Mouse (Mus musculus): ENCODE results near the gene Gprc5b. TPM values are rescaled to one million over a fixed set of nuclear protein-coding genes. Genes with fewer than 3 reads are reported as not detected.

The Gprc5b gene
- total RNA-seq, 1 experiment = 7.3 TPM

- Histone ChIP-seq H3K27ac (ENCODE audit: insufficient read depth, low read depth, low read length, poor library complexity, severe bottlenecking) (no peak overlapping the region), H3K9ac (ENCODE audit: insufficient read depth, low read depth, low read length, poor library complexity, severe bottlenecking) (no peak overlapping the region), H3K4me1 (ENCODE audit: control insufficient read depth in 2 of 2, insufficient read depth in 2 of 2, low read length in 2 of 2, poor library complexity in 1 of 2) (peaks cover 0 to 7% of the 10 kb centered on the region in 2 experiments; a peak in 2 of 4 replicates), H3K36me3 (ENCODE audit: control insufficient read depth, insufficient read depth, low read length, poor library complexity, severe bottlenecking) (peaks cover 21% of the 10 kb centered on the region; the same call in 1 of the 2 replicates), H3K4me3 (ENCODE audit: insufficient read depth in 1 of 2, low read depth in 1 of 2, low read length in 2 of 2, poor library complexity in 1 of 2, severe bottlenecking in 1 of 2) (no peak overlapping the region), H3K9me3 (ENCODE audit: control insufficient read depth, insufficient read depth, low read depth, low read length) (no peaks in the 10 kb centered on the region)
- no peak for DNase-seq (ENCODE audit: low read depth, low spot score)
- in situ Hi-C loops (cut with MboI; ENCODE audit: low sequenced_read_pairs in 2 of 2, unreplicated experiment in 2 of 2) = no loop called here
- TF ChIP-seq ZNF384 (IDR thresholded peaks at IDR 0.05; ENCODE audit: low read depth, low read length) = no peak
- TF ChIP-seq HCFC1 (IDR thresholded peaks at IDR 0.05; ENCODE audit: borderline replicate concordance, insufficient read depth, low read length) = no peak
- no peak for TF ChIP-seq ZC3H11A (IDR thresholded peaks at IDR 0.05; ENCODE audit: borderline replicate concordance, low read depth, low read length)
- no peak for TF ChIP-seq MAFK (IDR thresholded peaks at IDR 0.05; ENCODE audit: insufficient read depth, low read depth, low read length)
- TF ChIP-seq CHD2 (IDR thresholded peaks at IDR 0.05; ENCODE audit: low read depth, low read length) = no peak
Observed at GRCm38 (mm10) chr7:118979121-118979520, 15.9 kb downstream of the Gprc5b start.

- Histone ChIP-seq H3K36me3 (ENCODE audit: control insufficient read depth, insufficient read depth, low read length, poor library complexity, severe bottlenecking) (peaks cover 12% of the 10 kb centered on the region; the same call in 1 of the 2 replicates), H3K9ac (ENCODE audit: insufficient read depth, low read depth, low read length, poor library complexity, severe bottlenecking) (no peak overlapping the region), H3K9me3 (ENCODE audit: control insufficient read depth, insufficient read depth, low read depth, low read length) (no peaks in the 10 kb centered on the region), H3K4me3 (ENCODE audit: insufficient read depth in 1 of 2, low read depth in 1 of 2, low read length in 2 of 2, poor library complexity in 1 of 2, severe bottlenecking in 1 of 2) (no peak overlapping the region), H3K4me1 (ENCODE audit: control insufficient read depth in 2 of 2, insufficient read depth in 2 of 2, low read length in 2 of 2, poor library complexity in 1 of 2) (peaks cover under 1 to 7% of the 10 kb centered on the region in 2 experiments; a peak in 3 of 4 replicates), H3K27ac (ENCODE audit: insufficient read depth, low read depth, low read length, poor library complexity, severe bottlenecking) (no peak overlapping the region)
- no peak for DNase-seq (ENCODE audit: low read depth, low spot score)
- in situ Hi-C loops (cut with MboI; ENCODE audit: low sequenced_read_pairs in 2 of 2, unreplicated experiment in 2 of 2) = no loop called here
- TF ChIP-seq ZNF384 (IDR thresholded peaks at IDR 0.05; ENCODE audit: low read depth, low read length) (no peak), CHD2 (IDR thresholded peaks at IDR 0.05; ENCODE audit: low read depth, low read length) (no peak), ZC3H11A (IDR thresholded peaks at IDR 0.05; ENCODE audit: borderline replicate concordance, low read depth, low read length) (no peak), HCFC1 (IDR thresholded peaks at IDR 0.05; ENCODE audit: borderline replicate concordance, insufficient read depth, low read length) (no peak), MAFK (IDR thresholded peaks at IDR 0.05; ENCODE audit: insufficient read depth, low read depth, low read length) (no peak)
Observed at GRCm38 (mm10) chr7:118977167-118977543, 17.9 kb downstream of the Gprc5b start.

DNA sequence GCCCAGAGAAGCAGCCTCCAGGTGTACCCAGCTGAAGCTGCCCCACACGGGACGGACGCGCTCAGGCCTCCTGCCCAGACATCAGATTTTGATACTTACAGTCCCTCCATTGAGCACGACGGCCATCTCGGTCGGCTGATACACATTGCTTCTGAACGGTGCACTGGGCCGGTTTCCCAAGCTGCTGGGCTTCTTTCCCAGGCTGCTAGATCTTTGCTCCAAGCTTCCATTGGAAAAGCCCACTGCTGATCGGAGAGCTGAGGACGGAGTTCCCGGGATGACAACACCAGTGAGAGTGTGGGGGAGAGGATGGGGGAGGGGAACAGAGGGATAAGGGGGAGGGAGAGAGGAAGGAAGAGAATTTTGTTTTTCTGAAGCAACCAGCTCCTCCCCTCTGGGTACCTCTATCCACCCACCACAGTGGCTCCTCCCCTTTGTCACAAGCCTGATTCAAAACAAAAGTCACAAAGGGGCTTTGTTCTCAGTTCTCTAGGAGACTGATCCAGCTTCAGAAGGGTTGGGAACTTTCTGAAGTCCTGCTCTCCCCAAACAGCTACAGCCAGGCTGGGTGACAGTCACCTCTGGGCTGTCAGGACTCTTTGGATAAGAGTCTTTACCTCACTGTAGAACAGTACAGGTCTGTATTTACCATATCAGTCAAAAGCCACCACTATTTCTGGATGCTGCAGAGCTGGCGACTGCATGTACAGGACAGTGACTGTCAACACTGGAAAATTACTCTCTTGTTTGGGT lies 18.4 kb downstream of the Gprc5b start:
- TF ChIP-seq CHD2 (IDR thresholded peaks at IDR 0.05; ENCODE audit: low read depth, low read length) (no peak), MAFK (IDR thresholded peaks at IDR 0.05; ENCODE audit: insufficient read depth, low read depth, low read length) (no peak), ZC3H11A (IDR thresholded peaks at IDR 0.05; ENCODE audit: borderline replicate concordance, low read depth, low read length) (no peak), HCFC1 (IDR thresholded peaks at IDR 0.05; ENCODE audit: borderline replicate concordance, insufficient read depth, low read length) (no peak), ZNF384 (IDR thresholded peaks at IDR 0.05; ENCODE audit: low read depth, low read length) (no peak)
- Histone ChIP-seq H3K9ac (ENCODE audit: insufficient read depth, low read depth, low read length, poor library complexity, severe bottlenecking) (no peak overlapping the region), H3K36me3 (ENCODE audit: control insufficient read depth, insufficient read depth, low read length, poor library complexity, severe bottlenecking) (peaks cover 12% of the 10 kb centered on the region; the same call in 1 of the 2 replicates), H3K4me3 (ENCODE audit: insufficient read depth in 1 of 2, low read depth in 1 of 2, low read length in 2 of 2, poor library complexity in 1 of 2, severe bottlenecking in 1 of 2) (no peak overlapping the region), H3K4me1 (ENCODE audit: control insufficient read depth in 2 of 2, insufficient read depth in 2 of 2, low read length in 2 of 2, poor library complexity in 1 of 2) (peaks cover 3 to 7% of the 10 kb centered on the region in 2 experiments; a peak in 3 of 4 replicates), H3K27ac (ENCODE audit: insufficient read depth, low read depth, low read length, poor library complexity, severe bottlenecking) (no peak overlapping the region), H3K9me3 (ENCODE audit: control insufficient read depth, insufficient read depth, low read depth, low read length) (no peaks in the 10 kb centered on the region)
- no peak for DNase-seq (ENCODE audit: low read depth, low spot score)
- in situ Hi-C loops (cut with MboI; ENCODE audit: low sequenced_read_pairs in 2 of 2, unreplicated experiment in 2 of 2) = no loop called here

DNA sequence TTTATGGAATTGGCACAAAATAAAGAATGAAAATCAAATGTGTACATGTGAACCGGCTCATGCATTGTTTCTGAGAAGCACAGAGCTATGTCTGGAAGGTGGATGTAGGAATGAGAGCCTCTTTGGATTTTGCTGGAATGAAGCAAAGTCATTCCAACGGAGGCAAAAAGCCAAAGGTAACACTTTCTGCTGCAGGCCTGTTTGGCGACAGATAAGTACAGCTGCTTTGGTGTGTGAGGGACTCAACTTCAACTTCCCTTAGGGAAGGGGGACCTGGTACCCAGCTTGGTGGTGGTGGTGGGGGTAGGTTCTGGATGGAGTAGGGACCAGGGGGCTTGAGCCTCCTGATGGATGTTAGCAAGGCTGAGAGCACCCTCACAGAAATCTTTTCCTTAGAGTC lies 19.2 kb downstream of the Gprc5b start:
- no peak overlapping the region for H3K9ac ChIP-seq (ENCODE audit: insufficient read depth, low read depth, low read length, poor library complexity, severe bottlenecking)
- H3K4me3 ChIP-seq (ENCODE audit: insufficient read depth in 1 of 2, low read depth in 1 of 2, low read length in 2 of 2, poor library complexity in 1 of 2, severe bottlenecking in 1 of 2) = no peak overlapping the region
- TF ChIP-seq ZNF384 (IDR thresholded peaks at IDR 0.05; ENCODE audit: low read depth, low read length) (no peak), MAFK (IDR thresholded peaks at IDR 0.05; ENCODE audit: insufficient read depth, low read depth, low read length) (no peak), HCFC1 (IDR thresholded peaks at IDR 0.05; ENCODE audit: borderline replicate concordance, insufficient read depth, low read length) (no peak)
- peaks cover 12% of the 10 kb centered on the region; the same call in 1 of the 2 replicates for H3K36me3 ChIP-seq (ENCODE audit: control insufficient read depth, insufficient read depth, low read length, poor library complexity, severe bottlenecking)
- in situ Hi-C loops (cut with MboI; ENCODE audit: low sequenced_read_pairs in 2 of 2, unreplicated experiment in 2 of 2) = no loop called here
- H3K27ac ChIP-seq (ENCODE audit: insufficient read depth, low read depth, low read length, poor library complexity, severe bottlenecking) = no peak overlapping the region
- H3K4me1 ChIP-seq (ENCODE audit: control insufficient read depth in 2 of 2, insufficient read depth in 2 of 2, low read length in 2 of 2, poor library complexity in 1 of 2) = peaks cover 3 to 7% of the 10 kb centered on the region in 2 experiments; a peak in 3 of 4 replicates
- DNase-seq (ENCODE audit: low read depth, low spot score) = no peak
- H3K9me3 ChIP-seq (ENCODE audit: control insufficient read depth, insufficient read depth, low read depth, low read length) = no peaks in the 10 kb centered on the region
